Mouse (Mus musculus) MEL (cell line): Measurements from ENCODE around the gene Serpinf2. TPM values are rescaled to one million over a fixed set of nuclear protein-coding genes. Genes with fewer than 3 reads are reported as not detected.
A peak's percentile ranks its signal among the peaks of the same experiment; 100 is the strongest.

Experiments used
- DNase-seq: peaks from one replicate; pipeline ENCODE4 v3.0.0; 2011; ENCODE audit warnings: low read depth, low spot score
- H3K27ac ChIP-seq: 2 replicates; pipeline ENCODE4 v1.5.1; 2012; ENCODE audit warnings: low read depth, mild to moderate bottlenecking, control low read depth, low read length, moderate library complexity; ENCODE audit not compliant: control insufficient read depth
- H3K27me3 ChIP-seq, 2 experiments: fragments of 150-350 bp in 1 of 2; sonication (generic) in 1 of 2; 2 replicates each; pipeline ENCODE4 v1.6.1; 2012; ENCODE audit warnings: low read length in 2 of 2, mild to moderate bottlenecking in 2 of 2, improper control_type of control experiment in 1 of 2, moderate library complexity in 1 of 2; ENCODE audit not compliant: insufficient read depth in 2 of 2, control insufficient read depth in 1 of 2
- H3K36me3 ChIP-seq, 2 experiments: 2 replicates each; pipeline ENCODE4 v1.6.1; 2012 to 2014; ENCODE audit warnings: low read length in 2 of 2, improper control_type of control experiment in 1 of 2, inconsistent platforms in 1 of 2, mild to moderate bottlenecking in 1 of 2; ENCODE audit not compliant: insufficient read depth in 2 of 2, control insufficient read depth in 1 of 2
- H3K4me1 ChIP-seq, 2 experiments: fragments of 150-350 bp in 1 of 2; sonication (generic) in 1 of 2; 2 replicates each; pipeline ENCODE4 v1.6.1; 2012; ENCODE audit warnings: low read length in 2 of 2, improper control_type of control experiment in 1 of 2, mild to moderate bottlenecking in 1 of 2; ENCODE audit not compliant: insufficient read depth in 2 of 2, control insufficient read depth in 1 of 2
- H3K4me3 ChIP-seq, 2 experiments: fragments of 150-350 bp in 1 of 2; sonication (generic) in 1 of 2; 2 replicates each; pipeline ENCODE4 v1.5.1; 2012; ENCODE audit warnings: low read depth in 2 of 2, low read length in 2 of 2, mild to moderate bottlenecking in 2 of 2, moderate library complexity in 2 of 2, control low read depth in 1 of 2, improper control_type of control experiment in 1 of 2; ENCODE audit not compliant: control insufficient read depth in 1 of 2, insufficient read depth in 1 of 2
- H3K79me2 ChIP-seq: 2 replicates; pipeline ENCODE4 v1.6.1; 2012; ENCODE audit warnings: mild to moderate bottlenecking, low read length, moderate library complexity; ENCODE audit not compliant: control insufficient read depth, poor library complexity, insufficient read depth
- H3K9ac ChIP-seq: 2 replicates; pipeline ENCODE4 v1.6.1; 2012; ENCODE audit warnings: low read depth, mild to moderate bottlenecking, control low read depth, low read length, moderate library complexity; ENCODE audit not compliant: control insufficient read depth, poor library complexity, severe bottlenecking
- H3K9me3 ChIP-seq: fragments of 150-350 bp; sonication (generic); replicated peaks from 2 replicates; pipeline ENCODE4 v1.6.1; 2012; ENCODE audit warnings: mild to moderate bottlenecking, low read length, improper control_type of control experiment, moderate library complexity; ENCODE audit not compliant: insufficient read depth
- CHD2 ChIP-seq: IDR thresholded peaks from 2 replicates; pipeline ENCODE4 v1.6.1; 2011; ENCODE audit warnings: low read length, improper control_type of control experiment
- CTCF ChIP-seq, 3 experiments: IDR thresholded peaks in 2 of 3; conservative IDR thresholded peaks in 1 of 3; 2 replicates each; pipeline ENCODE4 v1.5.1; 2011 to 2012; ENCODE audit warnings: low read length in 3 of 3, low read depth in 2 of 3, mild to moderate bottlenecking in 2 of 3, improper control_type of control experiment in 1 of 3, inconsistent platforms in 1 of 3, mixed read lengths in 1 of 3, moderate library complexity in 1 of 3; ENCODE audit not compliant: control insufficient read depth in 1 of 3, insufficient read depth in 1 of 3, poor library complexity in 1 of 3, severe bottlenecking in 1 of 3
- E2F4 ChIP-seq: IDR thresholded peaks from 2 replicates; pipeline ENCODE4 v1.6.1; 2011; ENCODE audit warnings: low read depth, low read length, improper control_type of control experiment, borderline replicate concordance
- ELF1 ChIP-seq: IDR thresholded peaks from 2 replicates; pipeline ENCODE4 v1.6.1; 2014; ENCODE audit warnings: low read depth, mild to moderate bottlenecking, inconsistent platforms, low read length, improper control_type of control experiment, moderate library complexity
- GABPA ChIP-seq: IDR thresholded peaks from 2 replicates; pipeline ENCODE4 v1.6.1; 2012; ENCODE audit warnings: low read depth, mild to moderate bottlenecking, inconsistent platforms, low read length, improper control_type of control experiment, moderate library complexity
- GATA1 ChIP-seq: IDR thresholded peaks from 2 replicates; pipeline ENCODE4 v1.6.1; 2011; ENCODE audit warnings: low read depth, low read length, improper control_type of control experiment
- MAX ChIP-seq: IDR thresholded peaks from 2 replicates; pipeline ENCODE4 v1.6.1; 2011; ENCODE audit warnings: low read length, improper control_type of control experiment
- MEF2A ChIP-seq: IDR thresholded peaks from 2 replicates; pipeline ENCODE4 v1.6.1; 2014; ENCODE audit warnings: low read depth, mild to moderate bottlenecking, inconsistent platforms, low read length, improper control_type of control experiment; ENCODE audit not compliant: poor library complexity, insufficient replicate concordance, severe bottlenecking; ENCODE audit errors: extremely low read depth
- MXI1 ChIP-seq: IDR thresholded peaks from 2 replicates; pipeline ENCODE4 v1.6.1; 2011; ENCODE audit warnings: mild to moderate bottlenecking, low read depth, low read length, improper control_type of control experiment
- POLR2AphosphoS2 ChIP-seq: IDR thresholded peaks from 2 replicates; pipeline ENCODE4 v1.6.1; 2011; ENCODE audit warnings: low read length, improper control_type of control experiment
- POLR2AphosphoS5 ChIP-seq: IDR thresholded peaks from 2 replicates; pipeline ENCODE4 v1.6.1; 2012; ENCODE audit warnings: low read depth, borderline replicate concordance, mild to moderate bottlenecking, inconsistent platforms, low read length, moderate library complexity, mixed read lengths
- RAD21 ChIP-seq: IDR thresholded peaks from 2 replicates; pipeline ENCODE4 v1.6.1; 2011; ENCODE audit warnings: mild to moderate bottlenecking, low read depth, low read length, improper control_type of control experiment
- SIN3A ChIP-seq: IDR thresholded peaks from 2 replicates; pipeline ENCODE4 v1.6.1; 2012; ENCODE audit warnings: low read length, improper control_type of control experiment, inconsistent platforms
- SMC3 ChIP-seq: IDR thresholded peaks from 2 replicates; pipeline ENCODE4 v1.6.1; 2011; ENCODE audit warnings: low read depth, low read length, improper control_type of control experiment
- TBP ChIP-seq: IDR thresholded peaks from 2 replicates; pipeline ENCODE4 v1.8.0; 2011; ENCODE audit warnings: low read depth, low read length, improper control_type of control experiment
- USF2 ChIP-seq, 2 experiments: IDR thresholded peaks; 2 replicates each; pipeline ENCODE4 v1.6.1; 2011 to 2012; ENCODE audit warnings: improper control_type of control experiment in 2 of 2, low read length in 2 of 2, borderline replicate concordance in 1 of 2, inconsistent platforms in 1 of 2, low read depth in 1 of 2, mild to moderate bottlenecking in 1 of 2; ENCODE audit not compliant: insufficient read depth in 1 of 2
- polyA plus RNA-seq, 2 experiments: library from polyadenylated mRNA; stranded (reverse) in 1 of 2; unstranded in 1 of 2; fragments of >175 nt in 1 of 2; fragments of >200 nt in 1 of 2; gene quantifications; 2 replicates each; pipeline versions ENCODE4 v1.2.1 to v1.2.4; 2012; ENCODE audit warnings: low replicate concordance in 2 of 2, low read depth in 1 of 2; ENCODE audit not compliant: insufficient read length in 2 of 2, insufficient read depth in 1 of 2, missing spikeins in 1 of 2
- total RNA-seq: library from RNA; depleted of rRNA; stranded (reverse); fragments of 300-350 nt; gene quantifications from 2 replicates; pipeline ENCODE4 v1.2.3, GENCODE M21; 2012

The Serpinf2 gene
- total and polyA plus RNA-seq, 3 experiments, result 0.07 TPM; not detected in 2

DNA sequence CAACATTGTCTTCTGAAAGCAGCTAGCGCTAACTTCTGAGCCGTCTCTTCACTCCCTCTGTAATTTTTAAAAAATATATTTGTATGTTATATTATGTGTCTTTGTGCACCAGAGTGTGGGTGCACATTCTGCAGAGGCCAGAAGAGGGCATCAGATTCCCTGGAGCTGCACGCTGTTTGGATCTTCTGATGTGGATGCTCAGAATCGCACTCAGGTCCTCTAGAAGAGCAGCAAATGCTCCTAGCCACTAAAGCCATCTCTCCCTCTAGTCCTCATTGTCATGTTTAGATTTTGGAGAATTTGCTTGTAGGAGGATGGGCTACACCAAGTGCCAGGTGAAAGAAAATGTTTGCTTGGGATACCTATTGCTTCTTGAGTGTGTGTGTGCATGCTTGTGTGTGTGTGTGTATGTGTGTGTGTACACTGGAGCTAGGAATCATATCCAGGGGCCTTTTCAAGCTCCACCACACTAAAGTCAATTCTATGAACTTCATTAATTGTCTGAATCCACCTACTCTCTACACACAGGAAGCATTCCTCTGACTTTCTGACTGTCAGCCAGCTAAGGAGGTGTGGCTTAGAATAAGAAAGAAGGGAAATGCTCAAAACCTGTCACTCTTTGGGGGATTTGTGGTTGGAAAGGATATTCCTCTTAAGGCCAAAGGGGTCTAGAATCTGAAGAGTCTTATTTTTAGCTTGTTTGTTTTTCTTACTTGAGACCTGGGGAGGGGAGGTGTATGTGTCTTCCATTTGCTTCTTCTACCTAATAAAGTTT, 27.5 kb upstream of the Serpinf2 start:
- peak; percentile 48 for DNase-seq
- Histone ChIP-seq H3K9me3 (no peaks in the 10 kb centered on the region), H3K79me2 (0 out of 2 replicates have a peak, but pooled peaks cover 4% of the 10 kb centered on the region), H3K9ac (no peak overlapping the region), H3K36me3 (peaks cover 0 to 18% of the 10 kb centered on the region in 2 experiments; a peak in 2 of 4 replicates), H3K4me1 (peaks cover 0 to 17% of the 10 kb centered on the region in 2 experiments), H3K27me3 (no peaks in the 10 kb centered on the region), H3K27ac (no peak overlapping the region), H3K4me3 (no peak overlapping the region)
- TF ChIP-seq CHD2 (no peak), CTCF (IDR thresholded peaks at IDR 0.05 in 2 of 3, conservative IDR thresholded peaks at IDR 0.05 in 1 of 3; ENCODE audit: control insufficient read depth in 1 of 3, insufficient read depth in 1 of 3, low read depth in 2 of 3, low read length in 3 of 3, poor library complexity in 1 of 3, severe bottlenecking in 1 of 3) (peak; percentile 24 to 27 (median 25); a peak in 4 of 6 replicates), POLR2AphosphoS2 (no peak), MEF2A (no peak)

DNA sequence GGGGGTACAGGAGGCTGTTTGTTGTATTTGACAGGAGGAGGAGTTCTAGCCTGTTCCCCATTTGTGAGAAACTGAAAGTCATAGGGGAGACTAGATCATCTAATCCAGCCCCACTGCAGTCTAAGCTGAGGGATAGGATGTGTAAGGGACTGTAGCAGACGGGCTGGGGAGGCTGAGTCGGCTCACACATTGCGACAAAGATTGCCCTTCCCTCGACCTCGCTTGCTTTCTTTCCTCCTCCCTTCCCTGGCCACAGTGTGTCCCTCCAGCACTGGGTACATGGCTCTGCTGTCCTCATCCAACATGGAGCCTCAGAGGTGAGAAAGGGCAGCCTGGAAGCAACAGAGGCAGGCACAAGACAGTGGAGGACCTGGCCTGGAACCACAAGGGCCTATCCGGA, 25.7 kb upstream of the Serpinf2 start:
- Histone ChIP-seq H3K9me3 (no peaks in the 10 kb centered on the region), H3K27ac (no peak overlapping the region), H3K27me3 (no peaks in the 10 kb centered on the region), H3K9ac (no peak overlapping the region), H3K4me3 (no peak overlapping the region), H3K36me3 (peaks cover 0 to 8% of the 10 kb centered on the region in 2 experiments; a peak in 2 of 4 replicates), H3K4me1 (peaks cover 0 to 11% of the 10 kb centered on the region in 2 experiments; a peak in 3 of 4 replicates), H3K79me2 (peaks cover 8% of the 10 kb centered on the region; the same call in 1 of the 2 replicates)
- DNase-seq, result no peak
- TF ChIP-seq RAD21, result no peak
- no peak for TF ChIP-seq GATA1
- TF ChIP-seq USF2 (IDR thresholded peaks at IDR 0.05; ENCODE audit: borderline replicate concordance in 1 of 2, insufficient read depth in 1 of 2, low read depth in 1 of 2, low read length in 2 of 2), result no peak
- no peak for TF ChIP-seq POLR2AphosphoS2
- TF ChIP-seq MXI1, result no peak
- no peak for TF ChIP-seq GABPA
- TF ChIP-seq MAX, result no peak
- TF ChIP-seq ELF1, result no peak
- no peak for TF ChIP-seq E2F4
- no peak for TF ChIP-seq TBP
- no peak for TF ChIP-seq POLR2AphosphoS5
- TF ChIP-seq CTCF (IDR thresholded peaks at IDR 0.05 in 2 of 3, conservative IDR thresholded peaks at IDR 0.05 in 1 of 3; ENCODE audit: control insufficient read depth in 1 of 3, insufficient read depth in 1 of 3, low read depth in 2 of 3, low read length in 3 of 3, poor library complexity in 1 of 3, severe bottlenecking in 1 of 3), result no peak
- TF ChIP-seq SMC3, result no peak
- no peak for TF ChIP-seq SIN3A
